Mouse (Mus musculus) CH12F3 (cell line): ENCODE data around the gene Ptpn13.

Experiments
- in situ Hi-C: fragments of 300-500 bp; cut with MboI; formaldehyde crosslinking; loops from 2 replicates; pipeline ENCODE4 v1.14.3; 2020; ENCODE audit warnings: low sequenced_read_pairs

The Ptpn13 gene

GRCm38 (mm10) chr5:103628499-103628898 is 203.5 kb downstream of the Ptpn13 start:
- in situ Hi-C loops = no loop called here

GRCm38 (mm10) chr5:103629111-103629764 is 204.2 kb downstream of the Ptpn13 start, which contains the start of gene Slc10a6:
Gene Slc10a6 (minus strand): TSS chr5:103629403.
- in situ Hi-C loops = no loop called here

- in situ Hi-C loops = no loop called here
These were observed 205.0 kb downstream of the Ptpn13 start for GRCm38 (mm10) chr5:103629854-103630580.

GRCm38 (mm10) chr5:103637162-103637561 is 212.2 kb downstream of the Ptpn13 start:
- in situ Hi-C loops = no loop called here

- in situ Hi-C loops = no loop called here
These were observed 219.2 kb downstream of the Ptpn13 start for GRCm38 (mm10) chr5:103644167-103644566.

GRCm38 (mm10) chr5:103647320-103647719 is 222.3 kb downstream of the Ptpn13 start:
- in situ Hi-C loops = no loop called here
